Mouse (Mus musculus): Measurements from ENCODE around the gene Ptpro. TPM values are rescaled to one million over a fixed set of nuclear protein-coding genes. Genes with fewer than 3 reads are reported as not detected.

Ptpro gene
- total and polyA plus RNA-seq, 3 experiments = 0.11 to 0.16 TPM; not detected in 1

- in situ Hi-C loops (cut with MboI; ENCODE audit: low pct_ligation_motif_present, low pct_unique_long_range_greater_than_20kb, low sequenced_read_pairs) (loop anchor here (25.0 kb wide), 1 partner anchor 184 kb away; no protein-coding TSS in a partner anchor), dilution Hi-C loops (cut with MboI; ENCODE audit: extremely low pct_ligation_motif_present, extremely low pct_unique_long_range_greater_than_20kb, low sequenced_read_pairs) (no loop called here)
- H3K4me3 ChIP-seq (replicated peaks in 1 of 3; ENCODE audit: low read depth in 2 of 3, low read length in 2 of 3, poor library complexity in 1 of 3) = no peak overlapping the region
These were observed 144.1 kb downstream of the Ptpro start for GRCm38 (mm10) chr6:137396106-137396793.

GRCm38 (mm10) chr6:137397358-137397757 is 145.2 kb downstream of the Ptpro start:
- no peaks in the 10 kb centered on the region for H3K9me3 ChIP-seq (replicated peaks; ENCODE audit: low read length)
- H3K27me3 ChIP-seq (replicated peaks) = no peaks in the 10 kb centered on the region
- dilution Hi-C loops (cut with MboI; ENCODE audit: extremely low pct_ligation_motif_present, extremely low pct_unique_long_range_greater_than_20kb, low sequenced_read_pairs) = no loop called here
- no peak overlapping the region for H3K9ac ChIP-seq (ENCODE audit: insufficient read depth, low read depth)
- H3K79me2 ChIP-seq (replicated peaks; ENCODE audit: control insufficient read depth, extremely low read depth, insufficient read depth, poor library complexity, severe bottlenecking) = no peaks in the 10 kb centered on the region
- H3K4me2 ChIP-seq (ENCODE audit: insufficient read depth, low read depth, poor library complexity, severe bottlenecking) = no peak overlapping the region
- no peak overlapping the region for H3K27ac ChIP-seq (ENCODE audit: insufficient read depth, low read depth)
- no peaks in the 10 kb centered on the region for H3K4me1 ChIP-seq (ENCODE audit: control insufficient read depth in 1 of 2, insufficient read depth in 2 of 2)
- no peak for TF ChIP-seq POLR2A (IDR thresholded peaks at IDR 0.05; ENCODE audit: low read depth, low read length)
- peak in 1 of 2 experiments; percentile 61; a peak in 2 of 4 replicates for TF ChIP-seq CTCF (conservative IDR thresholded peaks at IDR 0.05 in 1 of 2, IDR thresholded peaks at IDR 0.05 in 1 of 2; ENCODE audit: low read depth in 2 of 2, low read length in 2 of 2)
- peak; percentile 59 for TF ChIP-seq RAD21 (IDR thresholded peaks at IDR 0.05; ENCODE audit: low read depth, low read length)
- TF ChIP-seq SMC3 (IDR thresholded peaks at IDR 0.05; ENCODE audit: low read depth, low read length) = peak; percentile 30
- no peak for TF ChIP-seq IRF4 (IDR thresholded peaks at IDR 0.05; ENCODE audit: low read depth, low read length)
- no peaks in the 10 kb centered on the region for H3K36me3 ChIP-seq (replicated peaks in 1 of 2; ENCODE audit: control insufficient read depth in 1 of 2, insufficient read depth in 1 of 2, low read length in 1 of 2)
- no peak overlapping the region for H3K4me3 ChIP-seq (replicated peaks in 1 of 3; ENCODE audit: low read depth in 2 of 3, low read length in 2 of 3, poor library complexity in 1 of 3)
- in situ Hi-C loops (cut with MboI; ENCODE audit: low pct_ligation_motif_present, low pct_unique_long_range_greater_than_20kb, low sequenced_read_pairs) = loop anchor here (25.0 kb wide), 1 partner anchor 185 kb away; no protein-coding TSS in a partner anchor
- peak; percentile 19 for DNase-seq (ENCODE audit: extremely low read depth)

More at GRCm38 (mm10) chr6:137396106-137396793, 144.1 kb downstream of the Ptpro start:
- Histone ChIP-seq H3K27ac (ENCODE audit: insufficient read depth, low read depth) (no peak overlapping the region), H3K4me2 (ENCODE audit: insufficient read depth, low read depth, poor library complexity, severe bottlenecking) (no peak overlapping the region), H3K36me3 (replicated peaks in 1 of 2; ENCODE audit: control insufficient read depth in 1 of 2, insufficient read depth in 1 of 2, low read length in 1 of 2) (no peaks in the 10 kb centered on the region), H3K4me1 (ENCODE audit: control insufficient read depth in 1 of 2, insufficient read depth in 2 of 2) (no peaks in the 10 kb centered on the region), H3K9me3 (replicated peaks; ENCODE audit: low read length) (no peaks in the 10 kb centered on the region), H3K9ac (ENCODE audit: insufficient read depth, low read depth) (no peak overlapping the region), H3K79me2 (replicated peaks; ENCODE audit: control insufficient read depth, extremely low read depth, insufficient read depth, poor library complexity, severe bottlenecking) (no peaks in the 10 kb centered on the region), H3K27me3 (replicated peaks) (no peaks in the 10 kb centered on the region)
- DNase-seq (ENCODE audit: extremely low read depth) = peak; percentile 26
- TF ChIP-seq NELFE (IDR thresholded peaks at IDR 0.05; ENCODE audit: low read depth, low read length) = no peak
- no peak for TF ChIP-seq JUN (IDR thresholded peaks at IDR 0.05; ENCODE audit: insufficient read depth, low read depth, low read length)
- peak; percentile 61 for TF ChIP-seq SMC3 (IDR thresholded peaks at IDR 0.05; ENCODE audit: low read depth, low read length)
- TF ChIP-seq EP300 (IDR thresholded peaks at IDR 0.05; ENCODE audit: low read length) = no peak
- peak in 1 of 2 experiments; percentile 54; a peak in 2 of 4 replicates for TF ChIP-seq CTCF (conservative IDR thresholded peaks at IDR 0.05 in 1 of 2, IDR thresholded peaks at IDR 0.05 in 1 of 2; ENCODE audit: low read depth in 2 of 2, low read length in 2 of 2)
- peak; percentile 27 for TF ChIP-seq RAD21 (IDR thresholded peaks at IDR 0.05; ENCODE audit: low read depth, low read length)
- TF ChIP-seq PAX5 (IDR thresholded peaks at IDR 0.05; ENCODE audit: low read length) = no peak

DNA sequence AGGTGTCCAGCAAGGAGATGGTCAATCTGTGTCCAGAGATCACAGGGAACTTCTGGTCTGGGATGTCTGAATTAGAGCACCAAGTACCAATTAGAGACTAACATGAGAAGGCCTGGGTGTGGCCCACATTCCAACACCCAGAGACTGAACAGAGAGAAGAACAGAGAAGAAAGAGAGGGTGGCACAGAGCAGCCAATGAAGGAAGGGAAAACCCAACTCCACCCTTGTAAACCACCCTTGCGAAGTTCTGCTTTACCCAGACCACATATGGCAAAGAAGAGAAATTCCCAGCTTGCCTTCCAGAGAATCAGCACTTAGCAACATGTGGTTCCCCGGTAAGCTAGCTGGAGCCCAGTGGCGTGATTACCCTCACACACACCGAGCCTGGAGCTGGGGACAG is 152.1 kb downstream of the Ptpro start:
- dilution Hi-C loops (cut with MboI; ENCODE audit: extremely low pct_ligation_motif_present, extremely low pct_unique_long_range_greater_than_20kb, low sequenced_read_pairs) = no loop called here
- Histone ChIP-seq H3K4me3 (replicated peaks in 1 of 3; ENCODE audit: low read depth in 2 of 3, low read length in 2 of 3, poor library complexity in 1 of 3) (no peak overlapping the region), H3K27ac (ENCODE audit: insufficient read depth, low read depth) (no peak overlapping the region), H3K27me3 (replicated peaks) (no peaks in the 10 kb centered on the region), H3K9ac (ENCODE audit: insufficient read depth, low read depth) (no peak overlapping the region), H3K9me3 (replicated peaks; ENCODE audit: low read length) (no peaks in the 10 kb centered on the region), H3K79me2 (replicated peaks; ENCODE audit: control insufficient read depth, extremely low read depth, insufficient read depth, poor library complexity, severe bottlenecking) (no peaks in the 10 kb centered on the region), H3K4me2 (ENCODE audit: insufficient read depth, low read depth, poor library complexity, severe bottlenecking) (no peak overlapping the region), H3K36me3 (replicated peaks in 1 of 2; ENCODE audit: control insufficient read depth in 1 of 2, insufficient read depth in 1 of 2, low read length in 1 of 2) (no peaks in the 10 kb centered on the region), H3K4me1 (ENCODE audit: control insufficient read depth in 1 of 2, insufficient read depth in 2 of 2) (peaks cover 0 to 12% of the 10 kb centered on the region in 2 experiments; a peak in 1 of 4 replicates)
- no peak for DNase-seq (ENCODE audit: extremely low read depth)
- in situ Hi-C loops (cut with MboI; ENCODE audit: low pct_ligation_motif_present, low pct_unique_long_range_greater_than_20kb, low sequenced_read_pairs) = no loop called here
- TF ChIP-seq JUN (IDR thresholded peaks at IDR 0.05; ENCODE audit: insufficient read depth, low read depth, low read length) (no peak), EP300 (IDR thresholded peaks at IDR 0.05; ENCODE audit: low read length) (no peak), CHD2 (IDR thresholded peaks at IDR 0.05; ENCODE audit: low read length) (no peak), SIN3A (IDR thresholded peaks at IDR 0.05; ENCODE audit: low read length) (no peak), ZC3H11A (IDR thresholded peaks at IDR 0.05; ENCODE audit: low read depth, low read length) (no peak), KAT2A (IDR thresholded peaks at IDR 0.05; ENCODE audit: insufficient replicate concordance, low read length) (no peak), SMC3 (IDR thresholded peaks at IDR 0.05; ENCODE audit: low read depth, low read length) (no peak)
